Mouse (Mus musculus): ENCODE results near the gene Bcat1.

DNA sequence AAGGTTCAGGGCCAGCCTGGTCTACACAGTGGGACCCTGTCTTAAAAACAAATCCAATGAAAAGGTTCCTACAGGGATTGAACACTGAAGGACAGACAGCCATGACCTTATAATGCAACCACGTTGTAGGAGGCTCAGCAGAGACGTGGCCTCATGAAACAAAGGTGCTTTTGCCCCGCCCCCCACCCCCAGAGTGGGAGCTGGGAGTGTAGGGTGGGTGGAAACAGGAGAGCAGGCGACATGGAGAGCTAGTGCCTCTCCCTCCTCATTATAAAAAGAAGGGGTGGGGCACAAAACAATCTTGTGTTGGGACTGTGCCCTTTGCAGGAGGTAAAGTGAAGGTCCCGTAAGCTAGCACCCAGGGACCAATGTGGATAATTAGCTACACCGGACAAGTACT is 74.5 kb downstream of the Bcat1 start:
- TF ChIP-seq CTCF (IDR thresholded peaks at IDR 0.05), result no peak
- TF ChIP-seq EP300 (IDR thresholded peaks at IDR 0.05), result no peak
